Mouse (Mus musculus): ENCODE measurements around the gene Esrrg.

DNA sequence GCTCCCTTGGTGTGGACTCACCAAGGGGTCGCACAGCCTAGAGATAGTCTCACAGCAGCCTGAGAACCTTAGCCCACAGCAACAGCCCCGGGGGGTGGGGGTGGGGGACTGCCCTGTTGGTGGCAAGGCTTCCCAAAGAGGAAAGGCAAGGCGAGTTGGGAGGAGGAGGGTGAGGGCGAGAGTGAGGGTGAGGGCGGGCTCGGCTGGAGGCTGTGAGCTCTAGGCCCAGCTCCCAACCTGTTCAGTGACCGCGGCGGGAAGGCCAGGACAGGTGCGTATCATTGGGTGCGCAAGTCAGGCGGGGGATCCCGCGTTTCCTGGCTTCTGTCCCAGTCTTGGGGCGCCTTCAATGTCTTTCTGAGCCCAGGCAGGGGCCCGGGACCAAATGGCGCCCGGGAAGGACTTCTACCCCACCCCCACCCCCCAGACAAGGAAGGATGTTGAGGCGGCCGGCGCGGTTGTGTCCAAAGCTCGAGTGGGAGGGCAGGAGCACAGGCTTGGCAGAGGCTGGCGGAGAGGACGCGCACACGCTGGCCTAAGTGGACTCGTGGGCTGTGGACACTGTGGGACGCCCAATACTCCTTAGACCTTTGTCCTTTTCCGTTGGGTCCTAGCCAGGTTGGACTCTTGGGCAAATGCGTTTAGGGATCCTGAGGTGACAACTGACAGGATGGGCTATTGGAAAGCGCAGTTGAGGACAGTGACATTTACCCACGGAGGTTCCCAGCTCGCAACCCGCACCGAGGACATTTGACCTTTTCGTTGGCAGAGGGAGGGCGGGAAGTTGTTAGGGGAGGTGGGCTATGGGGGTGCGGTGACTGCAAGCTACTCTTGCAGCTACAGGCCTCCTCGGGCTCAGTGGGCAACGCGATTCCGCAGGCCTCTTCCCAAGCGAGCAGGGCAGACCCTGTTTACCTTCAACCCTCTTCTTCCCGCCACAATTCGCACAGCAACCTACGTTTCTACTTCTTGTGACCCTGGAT is 1.2 kb upstream of the Esrrg start:
- TF ChIP-seq UBTF (IDR thresholded peaks at IDR 0.05; ENCODE audit: borderline replicate concordance, insufficient read depth, low read depth, low read length) (no peak), CTCF (IDR thresholded peaks at IDR 0.05 in 2 of 3, conservative IDR thresholded peaks at IDR 0.05 in 1 of 3; ENCODE audit: control insufficient read depth in 1 of 3, insufficient read depth in 1 of 3, low read depth in 2 of 3, low read length in 3 of 3, poor library complexity in 1 of 3, severe bottlenecking in 1 of 3) (no peak), TCF12 (IDR thresholded peaks at IDR 0.05; ENCODE audit: low read depth, low read length) (no peak), POLR2A (IDR thresholded peaks at IDR 0.05; ENCODE audit: control insufficient read depth in 1 of 2, insufficient read depth in 1 of 2, low read depth in 1 of 2, low read length in 2 of 2, poor library complexity in 1 of 2) (no peak), USF1 (IDR thresholded peaks at IDR 0.05; ENCODE audit: low read depth, low read length) (no peak), TBP (IDR thresholded peaks at IDR 0.05; ENCODE audit: low read depth, low read length) (no peak), GABPA (IDR thresholded peaks at IDR 0.05; ENCODE audit: low read depth, low read length) (no peak), NRF1 (IDR thresholded peaks at IDR 0.05; ENCODE audit: insufficient read depth, low read depth, low read length, poor library complexity, severe bottlenecking) (no peak), ZKSCAN1 (IDR thresholded peaks at IDR 0.05; ENCODE audit: low read depth, low read length) (no peak), RCOR1 (IDR thresholded peaks at IDR 0.05; ENCODE audit: low read depth, low read length) (no peak), USF2 (IDR thresholded peaks at IDR 0.05; ENCODE audit: borderline replicate concordance in 1 of 2, insufficient read depth in 1 of 2, low read depth in 1 of 2, low read length in 2 of 2) (no peak), EP300 (IDR thresholded peaks at IDR 0.05; ENCODE audit: low read depth in 1 of 2, low read length in 2 of 2) (no peak)
